Mouse (Mus musculus) natural killer cell, adult 2 months (primary cell): ENCODE results near the gene Ruvbl2.

Experiments
- DNase-seq, 2 experiments: peaks; one replicate each; pipeline ENCODE4 v3.0.0; 2022; ENCODE audit warnings: low spot score in 2 of 2

The Ruvbl2 gene

GRCm38 (mm10) chr7:45433835-45434202, 4.1 kb downstream of the Ruvbl2 start:
- DNase-seq: no peak

- DNase-seq: no peak
Observed at GRCm38 (mm10) chr7:45426556-45426955, 11.3 kb downstream of the Ruvbl2 start.

GRCm38 (mm10) chr7:45421194-45421593, 16.7 kb downstream of the Ruvbl2 start:
- no peak for DNase-seq

- no peak for DNase-seq
Observed at GRCm38 (mm10) chr7:45420615-45420919, 17.3 kb downstream of the Ruvbl2 start, which contains the start of gene Lhb. Lhb (plus strand) TSS chr7:45420820.

GRCm38 (mm10) chr7:45419859-45420614, 17.9 kb downstream of the Ruvbl2 start:
- no peak for DNase-seq

- DNase-seq: no peak
Observed at GRCm38 (mm10) chr7:45417962-45418492, 19.9 kb downstream of the Ruvbl2 start.

- DNase-seq: peak; percentile 61 to 66
Observed at GRCm38 (mm10) chr7:45415636-45416035, 22.3 kb downstream of the Ruvbl2 start.

GRCm38 (mm10) chr7:45414740-45415224, 23.1 kb downstream of the Ruvbl2 start:
- no peak for DNase-seq

GRCm38 (mm10) chr7:45413864-45414739, 23.8 kb downstream of the Ruvbl2 start:
- no peak for DNase-seq

GRCm38 (mm10) chr7:45413113-45413863, 24.6 kb downstream of the Ruvbl2 start, which contains the start of gene Ntf5:
Ntf5 (plus strand) TSS chr7:45413695.
- DNase-seq: no peak

- no peak for DNase-seq
Observed at GRCm38 (mm10) chr7:45412421-45412820, 25.5 kb downstream of the Ruvbl2 start.

GRCm38 (mm10) chr7:45409497-45410163, 28.3 kb downstream of the Ruvbl2 start:
- DNase-seq: no peak

GRCm38 (mm10) chr7:45408949-45409348, 28.9 kb downstream of the Ruvbl2 start:
- DNase-seq: no peak

- DNase-seq: no peak
Observed at GRCm38 (mm10) chr7:45408351-45408750, 29.5 kb downstream of the Ruvbl2 start.

- no peak for DNase-seq
Observed at GRCm38 (mm10) chr7:45407836-45408235, 30.1 kb downstream of the Ruvbl2 start.

- no peak for DNase-seq
Observed at GRCm38 (mm10) chr7:45406157-45407156, 31.4 kb downstream of the Ruvbl2 start.

GRCm38 (mm10) chr7:45405091-45406075, 32.5 kb downstream of the Ruvbl2 start, which contains the start of gene Kcna7:
Kcna7 (plus strand) TSS chr7:45405653.
- DNase-seq: peak; percentile 63 to 74

GRCm38 (mm10) chr7:45403532-45404261, 34.2 kb downstream of the Ruvbl2 start:
- DNase-seq: peak; percentile 46 to 72
